Mouse (Mus musculus): ENCODE results near the gene Pgc. TPM values are rescaled to one million over a fixed set of nuclear protein-coding genes. Genes with fewer than 3 reads are reported as not detected.

The Pgc gene
- polyA plus RNA-seq, 1 experiment from 2014 or later: not detected

DNA sequence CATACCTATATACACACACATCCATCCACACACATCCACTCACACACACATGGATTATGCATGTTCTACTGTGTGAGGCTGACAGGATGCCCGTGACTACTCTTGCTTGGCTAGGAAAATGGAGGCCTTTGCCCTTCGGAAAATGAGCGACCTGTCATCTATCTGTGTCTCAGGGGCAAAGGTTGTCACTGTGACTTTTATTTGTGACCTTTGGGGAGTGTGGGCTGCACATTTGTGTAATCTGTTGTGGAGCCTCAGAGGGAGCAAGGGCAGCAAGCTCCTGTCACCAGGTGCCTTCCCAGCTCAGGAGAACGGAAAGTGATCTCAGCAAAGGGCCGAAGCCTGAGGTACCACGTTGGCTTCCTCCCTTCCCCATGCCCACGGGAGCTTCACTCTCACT lies 35.4 kb downstream of the Pgc start:
- 0 out of 2 replicates have a peak overlapping the region, but pooled peaks have one; percentile 68 for H3K27ac ChIP-seq (replicated peaks; ENCODE audit: low read depth, low read length)
- DNase-seq (ENCODE audit: low spot score): no peak
- H3K4me3 ChIP-seq (ENCODE audit: low read depth, low read length): no peak overlapping the region
- H3K9me3 ChIP-seq (ENCODE audit: control insufficient read depth, low read length): no peaks in the 10 kb centered on the region
- no peak for ATAC-seq (ENCODE audit: low read depth)
- H3K27me3 ChIP-seq (replicated peaks; ENCODE audit: control insufficient read depth, insufficient read depth, low read length): no peaks in the 10 kb centered on the region
- no peaks in the 10 kb centered on the region for H3K36me3 ChIP-seq (ENCODE audit: control insufficient read depth, insufficient read depth, low read length)
- 74% methylated on average over 7 of the region's 7 CpGs for WGBS
- no peak overlapping the region for H3K4me2 ChIP-seq (ENCODE audit: low read depth, low read length)
- H3K9ac ChIP-seq (ENCODE audit: low read depth, low read length): no peak overlapping the region
- peaks cover 12% of the 10 kb centered on the region; the same call in 1 of the 2 replicates for H3K4me1 ChIP-seq (ENCODE audit: control insufficient read depth, insufficient read depth, low read length)

DNA sequence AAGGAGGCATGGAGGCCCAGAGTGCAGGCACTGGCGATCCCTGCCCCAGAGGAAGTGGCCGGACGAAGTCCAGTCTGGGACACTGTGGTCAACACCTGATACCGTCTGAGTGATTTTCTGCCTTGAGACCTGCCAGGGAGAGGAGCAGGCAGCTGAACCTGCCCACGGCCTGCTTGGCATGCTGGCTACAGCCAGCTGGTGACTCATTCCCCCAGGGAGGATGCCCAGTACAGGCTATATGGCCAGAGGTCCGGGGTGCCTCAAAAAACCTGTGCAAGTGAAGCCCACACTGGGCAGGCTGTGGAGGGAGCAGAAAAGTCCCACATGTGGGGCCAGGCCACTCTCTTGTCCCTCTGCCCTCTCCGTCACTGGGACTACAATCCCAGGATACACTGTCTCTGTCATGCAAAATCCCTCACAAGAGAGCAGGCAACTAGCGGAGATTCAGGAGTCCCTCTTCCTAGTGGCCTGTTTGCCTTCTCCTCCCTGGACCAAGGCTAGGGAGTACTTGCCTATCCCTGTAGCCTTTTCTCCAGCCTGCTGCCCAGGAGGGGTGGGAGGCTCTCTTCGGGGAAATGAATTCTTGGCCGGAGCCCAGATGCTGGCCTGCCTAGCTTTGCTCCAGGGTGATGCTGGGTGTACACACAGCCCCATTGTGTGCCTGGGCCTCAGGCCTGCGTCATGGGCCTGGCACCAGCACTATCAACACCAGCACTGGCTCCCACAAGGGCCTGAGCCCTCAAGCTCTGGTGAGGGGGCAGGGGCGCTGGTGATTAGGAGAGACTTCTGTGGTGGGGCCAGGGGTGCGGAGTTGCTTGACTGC lies 36.1 kb downstream of the Pgc start:
- ATAC-seq (ENCODE audit: low read depth): peak; percentile 90
- WGBS: 61% methylated on average over 12 of the region's 13 CpGs
- H3K9ac ChIP-seq (ENCODE audit: low read depth, low read length): peak overlapping the region; percentile 40; the same call in 1 of the 2 replicates
- H3K4me1 ChIP-seq (ENCODE audit: control insufficient read depth, insufficient read depth, low read length): peaks cover 12% of the 10 kb centered on the region; the same call in 1 of the 2 replicates
- peak overlapping the region; percentile 68 for H3K27ac ChIP-seq (replicated peaks; ENCODE audit: low read depth, low read length)
- no peak overlapping the region for H3K4me2 ChIP-seq (ENCODE audit: low read depth, low read length)
- no peaks in the 10 kb centered on the region for H3K9me3 ChIP-seq (ENCODE audit: control insufficient read depth, low read length)
- no peak overlapping the region for H3K4me3 ChIP-seq (ENCODE audit: low read depth, low read length)
- DNase-seq (ENCODE audit: low spot score): peak; percentile 71
- H3K36me3 ChIP-seq (ENCODE audit: control insufficient read depth, insufficient read depth, low read length): no peaks in the 10 kb centered on the region
- H3K27me3 ChIP-seq (replicated peaks; ENCODE audit: control insufficient read depth, insufficient read depth, low read length): no peaks in the 10 kb centered on the region

DNA sequence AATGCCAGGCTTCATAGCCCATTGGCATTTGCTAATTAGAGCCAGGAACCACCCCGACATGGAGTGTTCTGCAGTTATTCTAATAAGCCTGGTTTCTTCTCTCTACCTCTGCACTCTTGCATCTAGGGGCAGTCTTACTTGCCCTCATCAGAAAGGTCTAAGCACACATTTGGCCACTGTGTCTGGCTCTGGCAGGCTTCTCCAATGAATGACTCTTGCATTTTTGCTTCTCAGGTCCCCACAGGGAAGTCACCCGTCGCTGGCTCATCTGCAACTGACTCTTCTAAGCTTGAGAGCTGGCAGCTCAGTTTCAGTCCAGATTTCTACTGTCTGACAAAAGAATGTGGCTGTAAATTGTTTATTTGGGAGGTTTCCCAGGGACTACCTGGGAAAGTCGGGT lies 39.3 kb downstream of the Pgc start:
- Histone ChIP-seq H3K9ac (ENCODE audit: low read depth, low read length) (no peak overlapping the region), H3K9me3 (ENCODE audit: control insufficient read depth, low read length) (no peaks in the 10 kb centered on the region), H3K27me3 (replicated peaks; ENCODE audit: control insufficient read depth, insufficient read depth, low read length) (no peaks in the 10 kb centered on the region), H3K27ac (replicated peaks; ENCODE audit: low read depth, low read length) (no peak overlapping the region), H3K36me3 (ENCODE audit: control insufficient read depth, insufficient read depth, low read length) (no peaks in the 10 kb centered on the region), H3K4me1 (ENCODE audit: control insufficient read depth, insufficient read depth, low read length) (peaks cover 12% of the 10 kb centered on the region; the same call in 1 of the 2 replicates), H3K4me2 (ENCODE audit: low read depth, low read length) (no peak overlapping the region), H3K4me3 (ENCODE audit: low read depth, low read length) (no peak overlapping the region)
- ATAC-seq (ENCODE audit: low read depth) (no peak), DNase-seq (ENCODE audit: low spot score) (no peak)
- 67% methylated on average over 4 of the region's 4 CpGs for WGBS

GRCm38 (mm10) chr17:47766407-47767043 lies 39.9 kb downstream of the Pgc start:
- DNase-seq (ENCODE audit: low spot score): no peak
- ATAC-seq (ENCODE audit: low read depth): no peak

DNA sequence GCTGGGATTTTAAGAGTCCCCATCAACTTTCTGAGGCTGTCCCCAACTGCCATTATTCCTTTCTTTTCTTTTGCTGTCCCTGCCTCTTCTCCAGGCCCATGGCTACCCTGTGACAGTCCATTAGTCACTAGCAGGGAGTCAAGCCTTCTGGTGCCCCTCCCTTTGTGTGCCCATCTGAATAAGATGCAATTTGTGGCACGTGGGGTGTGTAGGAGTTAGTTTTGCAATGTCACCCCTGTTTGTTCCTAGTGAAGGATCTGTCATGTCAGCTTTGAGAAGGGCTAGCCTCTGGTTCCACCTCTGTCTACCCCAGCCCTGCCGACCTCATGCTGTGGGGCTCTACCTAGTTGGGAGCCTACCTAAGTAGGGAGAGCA lies 40.4 kb downstream of the Pgc start:
- H3K9ac ChIP-seq (ENCODE audit: low read depth, low read length): no peak overlapping the region
- H3K36me3 ChIP-seq (ENCODE audit: control insufficient read depth, insufficient read depth, low read length): no peaks in the 10 kb centered on the region
- H3K9me3 ChIP-seq (ENCODE audit: control insufficient read depth, low read length): no peaks in the 10 kb centered on the region
- H3K4me1 ChIP-seq (ENCODE audit: control insufficient read depth, insufficient read depth, low read length): peaks cover 12% of the 10 kb centered on the region; the same call in 1 of the 2 replicates
- H3K27ac ChIP-seq (replicated peaks; ENCODE audit: low read depth, low read length): no peak overlapping the region
- no peak for ATAC-seq (ENCODE audit: low read depth)
- H3K27me3 ChIP-seq (replicated peaks; ENCODE audit: control insufficient read depth, insufficient read depth, low read length): no peaks in the 10 kb centered on the region
- no peak overlapping the region for H3K4me3 ChIP-seq (ENCODE audit: low read depth, low read length)
- H3K4me2 ChIP-seq (ENCODE audit: low read depth, low read length): no peak overlapping the region
- no peak for DNase-seq (ENCODE audit: low spot score)
- 74% methylated on average over 2 of the region's 2 CpGs for WGBS

More at GRCm38 (mm10) chr17:47766407-47767043, 39.9 kb downstream of the Pgc start:
- no peaks in the 10 kb centered on the region for H3K36me3 ChIP-seq (ENCODE audit: control insufficient read depth, insufficient read depth, low read length)
- 89% methylated on average over 6 of the region's 6 CpGs for WGBS
- H3K9ac ChIP-seq (ENCODE audit: low read depth, low read length): no peak overlapping the region
- H3K4me3 ChIP-seq (ENCODE audit: low read depth, low read length): no peak overlapping the region
- H3K4me1 ChIP-seq (ENCODE audit: control insufficient read depth, insufficient read depth, low read length): peaks cover 12% of the 10 kb centered on the region; the same call in 1 of the 2 replicates
- H3K9me3 ChIP-seq (ENCODE audit: control insufficient read depth, low read length): no peaks in the 10 kb centered on the region
- no peak overlapping the region for H3K27ac ChIP-seq (replicated peaks; ENCODE audit: low read depth, low read length)
- H3K4me2 ChIP-seq (ENCODE audit: low read depth, low read length): no peak overlapping the region
- H3K27me3 ChIP-seq (replicated peaks; ENCODE audit: control insufficient read depth, insufficient read depth, low read length): no peaks in the 10 kb centered on the region

DNA sequence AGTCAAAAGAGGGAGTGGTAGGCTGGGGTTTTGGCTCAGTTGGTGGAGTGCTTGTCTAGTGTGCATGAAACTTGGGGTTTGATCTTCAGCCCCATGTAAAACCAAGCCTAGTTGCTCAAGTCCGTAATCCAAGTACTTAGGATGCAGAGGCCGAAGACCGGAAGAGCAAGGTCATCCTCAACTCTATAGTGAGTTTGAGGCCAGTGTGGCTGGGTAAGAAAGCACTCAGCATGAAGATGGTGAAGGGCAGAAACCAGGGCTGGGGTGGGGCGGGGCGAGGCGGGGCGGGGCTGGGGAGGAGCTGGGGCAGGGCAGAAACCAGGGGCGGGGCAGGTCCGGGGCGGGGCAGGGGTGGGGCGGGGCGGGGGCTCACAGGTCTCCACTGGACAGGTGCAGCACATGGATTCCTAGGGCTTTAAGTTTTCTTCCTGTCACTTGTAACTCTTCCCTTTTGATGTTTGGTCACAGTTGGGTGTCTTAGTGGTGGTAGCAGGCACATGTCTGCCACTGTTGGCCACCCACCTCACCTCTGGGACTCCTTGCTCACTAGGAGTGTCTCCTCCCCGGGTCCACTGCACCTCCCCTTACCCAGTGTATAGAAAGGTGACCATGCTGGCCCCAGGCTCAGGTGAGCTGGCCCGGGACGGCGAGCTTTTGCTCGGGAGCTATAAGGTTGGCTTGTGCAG lies 41.0 kb downstream of the Pgc start:
- H3K9me3 ChIP-seq (ENCODE audit: control insufficient read depth, low read length): no peaks in the 10 kb centered on the region
- H3K36me3 ChIP-seq (ENCODE audit: control insufficient read depth, insufficient read depth, low read length): no peaks in the 10 kb centered on the region
- ATAC-seq (ENCODE audit: low read depth): no peak
- H3K4me3 ChIP-seq (ENCODE audit: low read depth, low read length): no peak overlapping the region
- 64% methylated on average over 8 of the region's 17 CpGs for WGBS
- H3K4me1 ChIP-seq (ENCODE audit: control insufficient read depth, insufficient read depth, low read length): peaks cover 12% of the 10 kb centered on the region; the same call in 1 of the 2 replicates
- no peak for DNase-seq (ENCODE audit: low spot score)
- no peaks in the 10 kb centered on the region for H3K27me3 ChIP-seq (replicated peaks; ENCODE audit: control insufficient read depth, insufficient read depth, low read length)
- no peak overlapping the region for H3K9ac ChIP-seq (ENCODE audit: low read depth, low read length)
- no peak overlapping the region for H3K27ac ChIP-seq (replicated peaks; ENCODE audit: low read depth, low read length)
- H3K4me2 ChIP-seq (ENCODE audit: low read depth, low read length): no peak overlapping the region

- peaks cover under 1% of the 10 kb centered on the region; the same call in 1 of the 2 replicates for H3K4me1 ChIP-seq (ENCODE audit: control insufficient read depth, insufficient read depth, low read length)
- no peak overlapping the region for H3K4me2 ChIP-seq (ENCODE audit: low read depth, low read length)
- DNase-seq (ENCODE audit: low spot score) (no peak), ATAC-seq (ENCODE audit: low read depth) (no peak)
- H3K27ac ChIP-seq (replicated peaks; ENCODE audit: low read depth, low read length): no peak overlapping the region
- no peak overlapping the region for H3K9ac ChIP-seq (ENCODE audit: low read depth, low read length)
- WGBS: 50% methylated on average over 7 of the region's 12 CpGs
- no peaks in the 10 kb centered on the region for H3K9me3 ChIP-seq (ENCODE audit: control insufficient read depth, low read length)
- H3K4me3 ChIP-seq (ENCODE audit: low read depth, low read length): no peak overlapping the region
- H3K27me3 ChIP-seq (replicated peaks; ENCODE audit: control insufficient read depth, insufficient read depth, low read length): no peaks in the 10 kb centered on the region
- H3K36me3 ChIP-seq (ENCODE audit: control insufficient read depth, insufficient read depth, low read length): no peaks in the 10 kb centered on the region
Observed at GRCm38 (mm10) chr17:47768707-47769276, 42.1 kb downstream of the Pgc start.

All from embryonic facial prominence, embryonic 14.5 days (tissue).